Mouse (Mus musculus): Measurements from ENCODE around the gene Pigr. TPM values are rescaled to one million over a fixed set of nuclear protein-coding genes. Genes with fewer than 3 reads are reported as not detected.

The Pigr gene
- polyA plus RNA-seq (2012; rRNA removed), result 5.1 and 5.5 TPM in 2 replicates

- DNase-seq (ENCODE audit: low spot score), result no peak
Observed at GRCm38 (mm10) chr1:130826448-130826847, at the start of gene Pigr. TSS of gene Pigr (plus strand) at chr1:130826684.

- DNase-seq (ENCODE audit: low spot score), result no peak
Observed at GRCm38 (mm10) chr1:130779867-130780266, 46.6 kb upstream of the Pigr start.

- no peak for DNase-seq (ENCODE audit: low spot score)
Observed at GRCm38 (mm10) chr1:130784054-130784453, 42.4 kb upstream of the Pigr start.

DNA sequence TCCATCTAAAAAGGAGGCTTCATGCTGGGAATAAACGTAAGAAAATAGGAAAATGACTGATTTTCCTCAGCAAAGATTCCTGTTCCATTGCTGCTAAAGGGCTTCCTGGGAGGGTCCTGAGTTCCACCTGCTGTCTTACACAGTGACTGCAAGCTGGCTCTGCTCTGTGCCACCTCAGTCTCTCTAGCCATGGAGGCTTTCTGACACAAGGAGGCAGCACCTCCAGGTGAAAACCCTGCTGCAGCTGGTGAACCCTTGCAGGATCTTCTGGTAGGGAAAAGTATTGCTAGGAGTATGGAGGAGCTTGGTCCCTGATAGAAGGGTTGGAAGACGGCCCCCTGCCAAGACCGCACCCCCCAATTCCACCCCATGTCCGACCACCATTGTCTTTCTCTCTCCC is 39.5 kb upstream of the Pigr start:
- no peak for DNase-seq (ENCODE audit: low spot score)

DNA sequence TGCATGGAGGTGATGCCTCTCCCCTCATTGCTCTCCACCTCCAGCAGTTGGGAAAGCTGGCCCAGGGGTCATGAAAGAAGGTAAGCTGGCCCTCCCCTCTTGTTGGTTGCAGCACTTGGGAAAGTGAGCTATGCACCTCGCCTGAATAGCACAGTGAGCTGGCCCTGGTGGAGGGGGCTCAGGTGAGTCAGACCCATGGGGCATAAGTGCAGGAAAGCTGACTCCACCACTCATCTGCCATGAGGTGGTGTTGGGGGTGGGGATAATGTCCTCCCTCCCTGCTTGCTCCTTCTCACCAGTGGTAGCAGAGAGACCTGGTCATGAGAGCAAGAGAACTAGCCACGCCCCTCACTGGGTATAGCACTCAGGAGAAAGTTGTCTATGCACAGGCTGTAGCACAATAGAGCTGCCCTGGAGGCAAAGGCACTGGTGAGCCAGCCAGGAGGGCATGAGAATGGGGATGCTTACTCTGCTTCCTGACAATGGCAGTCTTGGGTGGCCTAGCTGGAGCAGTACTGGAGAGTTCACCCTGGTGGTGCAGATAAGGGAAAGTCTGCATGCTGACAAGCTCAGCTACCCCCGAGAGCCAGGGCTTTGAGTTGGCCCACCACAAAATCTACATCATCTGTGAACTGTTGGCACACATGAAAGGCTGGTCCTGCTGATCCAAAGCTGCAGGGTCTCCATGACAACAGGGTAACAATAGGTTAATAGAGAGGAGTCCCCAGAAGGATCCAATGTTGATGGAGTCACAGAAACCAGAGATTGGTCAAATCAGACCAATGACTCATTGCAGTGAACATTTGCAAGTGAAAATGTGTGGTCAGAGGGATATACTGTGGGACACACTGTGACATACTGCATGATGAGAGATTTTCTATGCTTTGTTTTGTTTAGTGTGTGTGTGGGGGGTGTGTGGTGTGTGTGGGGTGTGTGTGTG is 36.7 kb upstream of the Pigr start:
- DNase-seq (ENCODE audit: low spot score), result no peak

GRCm38 (mm10) chr1:130795331-130795730 is 31.2 kb upstream of the Pigr start:
- no peak for DNase-seq (ENCODE audit: low spot score)

DNA sequence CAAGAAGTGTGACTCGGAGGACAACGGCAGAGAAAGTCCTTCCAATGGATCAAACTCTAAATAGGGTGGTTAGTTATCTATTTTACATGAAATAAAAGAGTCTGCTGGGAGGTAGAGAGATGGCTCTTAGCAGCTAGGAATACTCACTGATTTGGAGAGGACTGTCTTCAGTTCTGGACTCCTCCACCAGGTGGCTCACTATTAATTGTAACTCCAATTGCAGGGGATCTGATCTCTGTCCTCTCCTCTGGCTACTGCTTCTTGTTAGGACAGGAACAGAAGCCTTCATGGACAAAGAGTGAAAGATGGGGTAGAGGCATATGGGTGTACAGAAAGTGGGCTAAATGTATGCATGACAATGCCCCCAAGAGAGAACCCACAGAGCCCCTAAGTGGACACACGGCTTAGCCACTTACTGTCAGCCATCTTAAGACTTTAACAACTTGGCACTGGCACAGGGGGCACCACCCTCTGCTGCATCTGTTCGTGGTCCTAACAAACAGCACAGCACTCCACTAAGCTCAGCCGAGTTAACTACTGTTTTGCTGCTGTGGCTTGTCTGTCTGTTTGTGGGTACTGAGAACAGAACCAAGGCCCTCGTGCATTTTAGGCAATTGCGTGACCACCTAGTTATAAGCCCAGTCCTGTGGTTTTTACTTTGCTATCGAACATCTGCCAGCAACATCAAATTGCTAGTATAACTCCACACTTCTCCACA is 29.4 kb upstream of the Pigr start:
- no peak for DNase-seq (ENCODE audit: low spot score)

GRCm38 (mm10) chr1:130798037-130798436 is 28.4 kb upstream of the Pigr start:
- no peak for DNase-seq (ENCODE audit: low spot score)

DNA sequence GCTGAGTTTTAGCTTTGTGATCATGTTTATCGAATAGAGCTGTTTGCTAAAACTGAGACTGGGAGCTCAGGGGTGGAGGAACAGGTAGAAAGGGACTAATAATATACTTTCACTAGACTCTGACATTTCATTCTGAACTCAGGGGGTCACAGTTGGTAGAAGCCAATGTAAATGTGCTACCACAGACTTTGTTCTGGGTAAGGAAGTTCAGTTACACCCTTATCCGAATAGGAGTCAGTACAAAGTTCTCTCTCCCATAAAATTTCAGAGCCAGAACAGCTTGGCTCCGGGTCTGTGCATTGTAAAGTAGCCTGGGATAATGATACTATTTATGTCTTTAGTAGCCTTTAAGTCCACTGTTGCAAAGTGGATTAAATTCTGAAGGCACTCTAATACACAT is 27.9 kb upstream of the Pigr start:
- no peak for DNase-seq (ENCODE audit: low spot score)

DNA sequence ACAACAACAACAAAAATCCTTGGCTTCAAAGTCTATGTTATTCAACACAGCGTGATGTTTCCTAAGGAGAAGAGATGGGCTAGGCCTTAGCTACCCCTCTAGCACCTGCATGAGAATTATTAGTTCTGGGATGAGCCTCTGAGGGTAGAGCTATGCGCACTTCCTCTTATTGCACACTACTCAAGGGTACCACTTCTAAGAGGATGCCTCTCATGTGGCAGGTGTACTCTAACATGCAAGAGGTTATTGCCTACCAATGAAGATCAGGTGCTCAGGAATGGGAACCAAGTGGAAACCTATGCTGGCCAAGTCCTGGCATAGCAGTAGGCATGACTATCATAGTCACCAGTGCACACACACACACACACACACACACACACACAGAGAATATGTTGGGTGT is 27.1 kb upstream of the Pigr start:
- no peak for DNase-seq (ENCODE audit: low spot score)

GRCm38 (mm10) chr1:130800602-130801001 is 25.9 kb upstream of the Pigr start, which contains the start of gene Fcamr:
TSS of gene Fcamr (plus strand) at chr1:130800902.
- no peak for DNase-seq (ENCODE audit: low spot score)

GRCm38 (mm10) chr1:130801511-130801910 is 25.0 kb upstream of the Pigr start:
- no peak for DNase-seq (ENCODE audit: low spot score)

- peak; percentile 50 for DNase-seq (ENCODE audit: low spot score)
Observed at GRCm38 (mm10) chr1:130802976-130803375, 23.5 kb upstream of the Pigr start.

GRCm38 (mm10) chr1:130804279-130804678 is 22.2 kb upstream of the Pigr start:
- DNase-seq (ENCODE audit: low spot score), result no peak

DNA sequence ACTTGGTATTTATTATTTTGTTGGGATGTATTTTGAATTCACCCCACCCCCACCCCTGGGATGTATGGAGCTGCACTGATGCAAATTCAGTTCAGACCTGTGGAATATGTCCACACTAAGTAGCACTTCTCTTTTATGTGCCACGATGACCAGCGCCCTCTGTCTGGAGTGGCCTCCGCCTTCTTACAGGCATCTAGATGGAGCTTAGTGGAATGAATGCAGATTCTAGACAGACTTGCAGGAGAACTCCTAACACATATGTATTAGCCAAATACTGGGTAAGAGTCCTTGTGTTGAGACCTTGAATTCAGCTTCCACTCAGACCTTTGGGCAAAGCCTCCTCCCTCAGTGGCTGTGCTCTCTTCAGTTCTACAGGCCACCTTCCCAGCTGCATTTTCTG is 15.6 kb upstream of the Pigr start:
- DNase-seq (ENCODE audit: low spot score), result no peak

- no peak for DNase-seq (ENCODE audit: low spot score)
Observed at GRCm38 (mm10) chr1:130811316-130811715, 15.2 kb upstream of the Pigr start.

DNA sequence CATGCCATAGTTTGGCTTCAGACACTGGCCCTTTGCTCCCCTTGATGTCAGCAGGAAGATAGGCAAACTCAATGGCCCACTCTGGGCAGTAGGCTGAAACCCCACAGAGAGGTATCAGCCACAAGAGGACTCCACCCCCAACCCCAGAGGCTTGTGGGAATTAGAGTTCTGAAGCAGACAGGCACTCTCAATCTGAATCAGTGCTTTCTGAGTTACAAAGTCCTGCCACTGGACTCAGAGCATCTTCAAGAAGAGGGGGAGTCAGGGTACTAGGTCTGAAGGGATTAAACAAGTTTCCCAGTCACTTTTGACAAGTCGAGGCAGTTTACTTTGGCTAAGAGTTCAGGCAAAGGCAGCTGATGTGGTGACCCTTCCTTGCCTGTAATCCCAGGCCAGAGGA is 6.7 kb upstream of the Pigr start:
- DNase-seq (ENCODE audit: low spot score), result no peak

GRCm38 (mm10) chr1:130820316-130821148 is 6.0 kb upstream of the Pigr start:
- no peak for DNase-seq (ENCODE audit: low spot score)

DNA sequence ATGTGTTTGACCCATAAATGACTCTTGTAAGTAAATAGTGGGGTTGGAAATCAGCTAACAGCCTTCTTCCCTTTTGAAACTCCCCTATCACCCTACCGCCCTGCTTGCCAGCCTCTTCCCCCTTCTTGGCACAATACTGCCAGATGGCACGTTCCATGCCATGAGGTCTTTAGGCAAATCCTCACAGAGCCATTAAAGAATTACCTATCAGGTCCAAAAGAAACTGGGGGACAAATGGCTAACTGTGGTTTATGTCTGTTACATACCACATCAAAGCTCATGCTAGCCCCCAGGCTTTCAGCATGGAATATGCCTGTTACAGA is 5.4 kb upstream of the Pigr start:
- no peak for DNase-seq (ENCODE audit: low spot score)

- no peak for DNase-seq (ENCODE audit: low spot score)
Observed at GRCm38 (mm10) chr1:130821911-130822625, 4.4 kb upstream of the Pigr start.

- no peak for DNase-seq (ENCODE audit: low spot score)
Observed at GRCm38 (mm10) chr1:130828656-130829055, 2.2 kb downstream of the Pigr start.
